Mouse (Mus musculus): ENCODE results near the gene Btbd9. TPM values are rescaled to one million over a fixed set of nuclear protein-coding genes. Genes with fewer than 3 reads are reported as not detected.

Gene Btbd9
- polyA plus RNA-seq, 1 experiment, result 21.0 TPM

- no peak overlapping the region for H3K4me3 ChIP-seq (replicated peaks; ENCODE audit: control insufficient read depth, low read depth, low read length)
- TF ChIP-seq POLR2A (IDR thresholded peaks at IDR 0.05; ENCODE audit: borderline replicate concordance, control insufficient read depth, low read depth, low read length), result no peak
- TF ChIP-seq CTCF (IDR thresholded peaks at IDR 0.05; ENCODE audit: control insufficient read depth, insufficient read depth, low read length), result no peak
- 89% methylated on average over 2 of the region's 2 CpGs for WGBS
- no peaks in the 10 kb centered on the region; the same call in 1 of the 2 replicates for H3K4me1 ChIP-seq (ENCODE audit: control insufficient read depth, insufficient read depth, low read length)
- H3K27ac ChIP-seq (ENCODE audit: control insufficient read depth, insufficient read depth, low read depth, low read length, poor library complexity), result no peak overlapping the region
Measured at GRCm38 (mm10) chr17:30368559-30368958, 207.7 kb downstream of the Btbd9 start.

GRCm38 (mm10) chr17:30364701-30365100 lies 211.6 kb downstream of the Btbd9 start:
- 78% methylated on average over 1 of the region's 1 CpGs for WGBS
- no peak overlapping the region for H3K27ac ChIP-seq (ENCODE audit: control insufficient read depth, insufficient read depth, low read depth, low read length, poor library complexity)
- no peaks in the 10 kb centered on the region; the same call in 1 of the 2 replicates for H3K4me1 ChIP-seq (ENCODE audit: control insufficient read depth, insufficient read depth, low read length)
- H3K4me3 ChIP-seq (replicated peaks; ENCODE audit: control insufficient read depth, low read depth, low read length), result no peak overlapping the region
- TF ChIP-seq CTCF (IDR thresholded peaks at IDR 0.05; ENCODE audit: control insufficient read depth, insufficient read depth, low read length), result no peak
- no peak for TF ChIP-seq POLR2A (IDR thresholded peaks at IDR 0.05; ENCODE audit: borderline replicate concordance, control insufficient read depth, low read depth, low read length)

GRCm38 (mm10) chr17:30363365-30363764 lies 212.9 kb downstream of the Btbd9 start:
- 43% methylated on average over 5 of the region's 5 CpGs for WGBS
- TF ChIP-seq CTCF (IDR thresholded peaks at IDR 0.05; ENCODE audit: control insufficient read depth, insufficient read depth, low read length) (no peak), POLR2A (IDR thresholded peaks at IDR 0.05; ENCODE audit: borderline replicate concordance, control insufficient read depth, low read depth, low read length) (no peak)
- Histone ChIP-seq H3K27ac (ENCODE audit: control insufficient read depth, insufficient read depth, low read depth, low read length, poor library complexity) (no peak overlapping the region), H3K4me1 (ENCODE audit: control insufficient read depth, insufficient read depth, low read length) (no peaks in the 10 kb centered on the region; the same call in 1 of the 2 replicates), H3K4me3 (replicated peaks; ENCODE audit: control insufficient read depth, low read depth, low read length) (no peak overlapping the region)

- Histone ChIP-seq H3K4me1 (ENCODE audit: control insufficient read depth, insufficient read depth, low read length) (no peaks in the 10 kb centered on the region; the same call in 1 of the 2 replicates), H3K4me3 (replicated peaks; ENCODE audit: control insufficient read depth, low read depth, low read length) (no peak overlapping the region), H3K27ac (ENCODE audit: control insufficient read depth, insufficient read depth, low read depth, low read length, poor library complexity) (no peak overlapping the region)
- TF ChIP-seq POLR2A (IDR thresholded peaks at IDR 0.05; ENCODE audit: borderline replicate concordance, control insufficient read depth, low read depth, low read length), result no peak
- TF ChIP-seq CTCF (IDR thresholded peaks at IDR 0.05; ENCODE audit: control insufficient read depth, insufficient read depth, low read length), result no peak
- 31% methylated on average over 1 of the region's 1 CpGs for WGBS
Measured at GRCm38 (mm10) chr17:30360654-30361053, 215.6 kb downstream of the Btbd9 start.

- 87% methylated on average over 5 of the region's 5 CpGs for WGBS
- Histone ChIP-seq H3K4me1 (ENCODE audit: control insufficient read depth, insufficient read depth, low read length) (no peaks in the 10 kb centered on the region), H3K4me3 (replicated peaks; ENCODE audit: control insufficient read depth, low read depth, low read length) (no peak overlapping the region), H3K27ac (ENCODE audit: control insufficient read depth, insufficient read depth, low read depth, low read length, poor library complexity) (no peak overlapping the region)
- TF ChIP-seq CTCF (IDR thresholded peaks at IDR 0.05; ENCODE audit: control insufficient read depth, insufficient read depth, low read length) (no peak), POLR2A (IDR thresholded peaks at IDR 0.05; ENCODE audit: borderline replicate concordance, control insufficient read depth, low read depth, low read length) (no peak)
Measured at GRCm38 (mm10) chr17:30359392-30359791, 216.9 kb downstream of the Btbd9 start.

- Histone ChIP-seq H3K4me3 (replicated peaks; ENCODE audit: control insufficient read depth, low read depth, low read length) (no peak overlapping the region), H3K27ac (ENCODE audit: control insufficient read depth, insufficient read depth, low read depth, low read length, poor library complexity) (no peak overlapping the region), H3K4me1 (ENCODE audit: control insufficient read depth, insufficient read depth, low read length) (no peaks in the 10 kb centered on the region)
- TF ChIP-seq CTCF (IDR thresholded peaks at IDR 0.05; ENCODE audit: control insufficient read depth, insufficient read depth, low read length) (no peak), POLR2A (IDR thresholded peaks at IDR 0.05; ENCODE audit: borderline replicate concordance, control insufficient read depth, low read depth, low read length) (no peak)
- 84% methylated on average over 1 of the region's 1 CpGs for WGBS
Measured at GRCm38 (mm10) chr17:30355431-30355830, 220.9 kb downstream of the Btbd9 start.

- TF ChIP-seq CTCF (IDR thresholded peaks at IDR 0.05; ENCODE audit: control insufficient read depth, insufficient read depth, low read length) (no peak), POLR2A (IDR thresholded peaks at IDR 0.05; ENCODE audit: borderline replicate concordance, control insufficient read depth, low read depth, low read length) (no peak)
- no peak overlapping the region for H3K4me3 ChIP-seq (replicated peaks; ENCODE audit: control insufficient read depth, low read depth, low read length)
- H3K27ac ChIP-seq (ENCODE audit: control insufficient read depth, insufficient read depth, low read depth, low read length, poor library complexity), result no peak overlapping the region
- no peaks in the 10 kb centered on the region for H3K4me1 ChIP-seq (ENCODE audit: control insufficient read depth, insufficient read depth, low read length)
- 93% methylated on average over 5 of the region's 5 CpGs for WGBS
Measured at GRCm38 (mm10) chr17:30354381-30354780, 221.9 kb downstream of the Btbd9 start.

GRCm38 (mm10) chr17:30348031-30348430 lies 228.3 kb downstream of the Btbd9 start:
- Histone ChIP-seq H3K27ac (ENCODE audit: control insufficient read depth, insufficient read depth, low read depth, low read length, poor library complexity) (no peak overlapping the region), H3K4me3 (replicated peaks; ENCODE audit: control insufficient read depth, low read depth, low read length) (no peak overlapping the region), H3K4me1 (ENCODE audit: control insufficient read depth, insufficient read depth, low read length) (peaks cover 5% of the 10 kb centered on the region; the same call in 1 of the 2 replicates)
- TF ChIP-seq POLR2A (IDR thresholded peaks at IDR 0.05; ENCODE audit: borderline replicate concordance, control insufficient read depth, low read depth, low read length) (no peak), CTCF (IDR thresholded peaks at IDR 0.05; ENCODE audit: control insufficient read depth, insufficient read depth, low read length) (no peak)
- WGBS, result 91% methylated on average over 2 of the region's 2 CpGs

- H3K27ac ChIP-seq (ENCODE audit: control insufficient read depth, insufficient read depth, low read depth, low read length, poor library complexity), result no peak overlapping the region
- TF ChIP-seq POLR2A (IDR thresholded peaks at IDR 0.05; ENCODE audit: borderline replicate concordance, control insufficient read depth, low read depth, low read length) (no peak), CTCF (IDR thresholded peaks at IDR 0.05; ENCODE audit: control insufficient read depth, insufficient read depth, low read length) (no peak)
- no peak overlapping the region for H3K4me3 ChIP-seq (replicated peaks; ENCODE audit: control insufficient read depth, low read depth, low read length)
- H3K4me1 ChIP-seq (ENCODE audit: control insufficient read depth, insufficient read depth, low read length), result peaks cover 5% of the 10 kb centered on the region; the same call in 1 of the 2 replicates
- WGBS, result 43% methylated on average over 10 of the region's 10 CpGs
Measured at GRCm38 (mm10) chr17:30347101-30347613, 229.1 kb downstream of the Btbd9 start.
